Mouse (Mus musculus) cerebellum, adult 2 months (tissue): ENCODE data around the gene Dmpk. TPM values are rescaled to one million over a fixed set of nuclear protein-coding genes. Genes with fewer than 3 reads are reported as not detected.
A peak's percentile ranks its signal among the peaks of the same experiment; 100 is the strongest.

ENCODE experiments used
- DNase-seq, 2 experiments: peaks; one replicate each; pipeline ENCODE4 v3.0.0; 2021
- H3K27ac ChIP-seq: fragments of 200-500 bp; 2 replicates; pipeline ENCODE4 v1.5.1; 2012; ENCODE audit warnings: low read length, control low read depth, inconsistent platforms; ENCODE audit not compliant: insufficient read depth
- H3K27me3 ChIP-seq: fragments of 200-500 bp; 2 replicates; pipeline ENCODE4 v1.6.1; 2012; ENCODE audit warnings: inconsistent platforms, mild to moderate bottlenecking, low read length, moderate library complexity; ENCODE audit not compliant: control insufficient read depth, insufficient read depth
- H3K4me1 ChIP-seq: fragments of 200-500 bp; 2 replicates; pipeline ENCODE4 v1.6.1; 2011; ENCODE audit warnings: low read length; ENCODE audit not compliant: control insufficient read depth, insufficient read depth
- H3K4me3 ChIP-seq: fragments of 200-500 bp; replicated peaks from 2 replicates; pipeline ENCODE3; 2011; ENCODE audit warnings: mild to moderate bottlenecking, low read depth, low read length, control low read depth; ENCODE audit not compliant: insufficient read depth
- CTCF ChIP-seq: fragments of 200-500 bp; IDR thresholded peaks from 2 replicates; pipeline ENCODE4 v1.5.1; 2011; ENCODE audit warnings: low read depth, mild to moderate bottlenecking, control low read depth, low read length, moderate library complexity, borderline replicate concordance; ENCODE audit not compliant: insufficient read depth
- POLR2A ChIP-seq: fragments of 200-500 bp; IDR thresholded peaks from 2 replicates; pipeline ENCODE4 v1.6.1; 2011; ENCODE audit warnings: low read length, control low read depth, borderline replicate concordance; ENCODE audit not compliant: insufficient read depth
- WGBS: fragments of 180-500 bp; shearing (Covaris S2); methylation state at CpG from one replicate; pipeline ENCODE4 v1.1.7; 2018; 5-methylcytosine and 5-hydroxymethylcytosine counted together
- polyA plus RNA-seq: library from polyadenylated mRNA; depleted of rRNA; stranded (reverse); fragments of >200 nt; gene quantifications from 2 replicates; pipeline ENCODE4 v1.2.3, GENCODE M21; 2012

Dmpk gene
- polyA plus RNA-seq, 1 experiment = 40.1 TPM

GRCm38 (mm10) chr7:19085495-19085894 lies 1.8 kb downstream of the Dmpk start:
- no peaks in the 10 kb centered on the region for H3K27me3 ChIP-seq
- WGBS = 25% methylated on average over 6 of the region's 6 CpGs
- no peak overlapping the region for H3K4me3 ChIP-seq
- no peaks in the 10 kb centered on the region for H3K4me1 ChIP-seq
- H3K27ac ChIP-seq = no peak overlapping the region
- no peak for DNase-seq
- TF ChIP-seq POLR2A (no peak), CTCF (no peak)

GRCm38 (mm10) chr7:19086042-19086441 lies 2.4 kb downstream of the Dmpk start:
- 29% methylated on average over 14 of the region's 14 CpGs for WGBS
- H3K4me3 ChIP-seq = no peak overlapping the region
- H3K27me3 ChIP-seq = no peaks in the 10 kb centered on the region
- no peak overlapping the region for H3K27ac ChIP-seq
- TF ChIP-seq POLR2A (no peak), CTCF (no peak)
- no peak for DNase-seq
- no peaks in the 10 kb centered on the region for H3K4me1 ChIP-seq

GRCm38 (mm10) chr7:19086760-19087159 lies 3.1 kb downstream of the Dmpk start:
- Histone ChIP-seq H3K27ac (no peak overlapping the region), H3K4me1 (no peaks in the 10 kb centered on the region), H3K4me3 (no peak overlapping the region), H3K27me3 (no peaks in the 10 kb centered on the region)
- no peak for DNase-seq
- TF ChIP-seq CTCF (no peak), POLR2A (no peak)
- 78% methylated on average over 18 of the region's 18 CpGs for WGBS

GRCm38 (mm10) chr7:19088813-19089212 lies 5.2 kb downstream of the Dmpk start:
- 34% methylated on average over 10 of the region's 10 CpGs for WGBS
- DNase-seq = peak; percentile 43 to 52
- H3K4me3 ChIP-seq = no peak overlapping the region
- TF ChIP-seq POLR2A (no peak), CTCF (peak; percentile 71)
- H3K4me1 ChIP-seq = no peaks in the 10 kb centered on the region
- no peaks in the 10 kb centered on the region for H3K27me3 ChIP-seq
- H3K27ac ChIP-seq = no peak overlapping the region

- 68% methylated on average over 17 of the region's 17 CpGs for WGBS
- Histone ChIP-seq H3K27me3 (peaks cover 1% of the 10 kb centered on the region; the same call in 1 of the 2 replicates), H3K4me3 (no peak overlapping the region), H3K4me1 (no peaks in the 10 kb centered on the region), H3K27ac (no peak overlapping the region)
- DNase-seq = no peak
- no peak for TF ChIP-seq POLR2A
These were observed 8.3 kb downstream of the Dmpk start for GRCm38 (mm10) chr7:19091913-19092312.

GRCm38 (mm10) chr7:19092381-19093173 lies 8.9 kb downstream of the Dmpk start:
- Histone ChIP-seq H3K4me1 (no peaks in the 10 kb centered on the region), H3K27ac (no peak overlapping the region), H3K27me3 (peaks cover 1% of the 10 kb centered on the region; the same call in 1 of the 2 replicates), H3K4me3 (no peak overlapping the region)
- WGBS = 20% methylated on average over 38 of the region's 38 CpGs
- TF ChIP-seq CTCF = no peak
- TF ChIP-seq POLR2A = no peak
- no peak for DNase-seq

GRCm38 (mm10) chr7:19093174-19093521 lies 9.5 kb downstream of the Dmpk start:
- 7% methylated on average over 15 of the region's 15 CpGs for WGBS
- Histone ChIP-seq H3K4me3 (no peak overlapping the region), H3K27me3 (peaks cover 1% of the 10 kb centered on the region; the same call in 1 of the 2 replicates), H3K4me1 (no peaks in the 10 kb centered on the region), H3K27ac (no peak overlapping the region)
- TF ChIP-seq CTCF = peak; percentile 74
- TF ChIP-seq POLR2A = no peak
- peak; percentile 49 to 65 for DNase-seq
